Mouse (Mus musculus) gastrocnemius, adult 2 months (tissue): ENCODE results near the gene Plau. TPM values are rescaled to one million over a fixed set of nuclear protein-coding genes. Genes with fewer than 3 reads are reported as not detected.

Source experiments
- DNase-seq: peaks from one replicate; pipeline ENCODE4 v3.0.0; 2022
- H3K27ac ChIP-seq: fragments of 200-600 bp; 2 replicates; pipeline ENCODE4 v1.8.1; 2022; ENCODE audit warnings: mild to moderate bottlenecking
- H3K4me3 ChIP-seq: fragments of 200-600 bp; 2 replicates; pipeline ENCODE4 v1.8.1; 2022; ENCODE audit warnings: mild to moderate bottlenecking, moderate library complexity
- CTCF ChIP-seq: fragments of 200-600 bp; IDR thresholded peaks from 2 replicates; pipeline ENCODE4 v1.8.1; 2022; ENCODE audit warnings: antibody characterized with exemption, mild to moderate bottlenecking, moderate library complexity
- intact Hi-C: fragments of 180-260 bp; cut with DNase I; formaldehyde crosslinking; loops from one replicate; pipeline ENCODE4 v1.15.1; 2025
- total RNA-seq, 2 experiments: library from RNA; stranded (reverse); gene quantifications; 2 replicates each; pipeline ENCODE4 v1.2.3; 2021

The Plau gene
- total RNA-seq, 2 experiments from 2014 or later = 17.2 to 28.5 TPM

DNA sequence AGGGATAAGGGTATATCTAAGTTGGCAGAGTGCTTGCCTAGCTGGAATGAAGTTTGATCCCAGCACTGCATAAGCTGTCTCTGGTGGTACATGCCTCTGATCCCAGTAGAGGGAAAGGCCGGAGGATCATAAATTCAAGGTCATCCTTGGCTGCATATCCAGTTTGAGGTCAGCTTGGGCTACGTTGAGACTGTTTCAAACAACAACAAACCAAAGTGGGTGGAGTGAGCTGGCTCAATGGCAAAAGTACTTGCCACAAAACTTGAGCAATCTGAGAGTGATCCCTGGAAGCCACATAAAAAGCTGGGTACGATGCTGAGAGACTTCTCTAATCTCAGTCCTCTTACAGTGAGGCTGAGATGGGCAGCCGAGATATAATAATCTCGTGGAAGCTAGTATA, 25.1 kb downstream of the Plau start:
- DNase-seq = peak; percentile 70
- TF ChIP-seq CTCF = no peak
- intact Hi-C loops = no loop called here
- H3K27ac ChIP-seq = peak overlapping the region; percentile 52
- no peak overlapping the region for H3K4me3 ChIP-seq

DNA sequence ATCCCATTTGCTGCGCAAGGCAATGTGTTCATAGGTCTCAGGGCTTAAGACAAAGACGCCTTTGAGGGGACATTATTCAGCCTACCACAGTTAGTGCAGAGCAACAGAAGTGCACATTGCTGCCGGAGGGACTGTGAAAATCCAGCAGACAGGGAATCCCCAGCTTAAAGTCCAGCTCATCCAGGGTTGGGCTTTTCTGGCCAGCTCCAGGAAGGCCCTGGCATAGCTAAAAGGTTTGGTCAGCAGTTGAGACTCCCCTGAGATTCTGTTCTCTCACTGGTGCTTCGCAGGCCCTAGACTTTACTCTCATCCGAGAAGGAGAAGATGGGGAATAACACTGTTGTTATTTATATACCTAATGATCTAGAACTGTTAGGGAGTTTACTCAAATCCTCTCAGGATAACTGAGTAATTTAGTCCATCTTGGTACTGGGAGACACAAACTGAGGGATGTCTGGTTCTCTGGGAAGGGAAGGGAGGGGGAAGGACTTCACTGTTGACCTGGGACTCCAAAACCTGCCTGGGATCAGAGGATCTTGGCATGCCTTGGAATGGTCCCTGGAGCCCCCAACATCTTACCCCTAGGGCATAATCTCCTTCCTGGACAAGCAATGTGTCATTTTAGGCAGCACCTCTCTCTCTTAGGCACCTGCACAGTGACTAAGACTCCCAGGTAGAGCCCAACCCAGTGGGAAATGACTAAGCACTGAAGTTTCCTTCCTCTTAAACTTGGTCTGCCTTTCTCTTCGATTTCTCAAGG, 27.0 kb downstream of the Plau start:
- peak; percentile 49 for DNase-seq
- Histone ChIP-seq H3K27ac (peak overlapping the region; percentile 60), H3K4me3 (no peak overlapping the region)
- TF ChIP-seq CTCF = no peak
- intact Hi-C loops = no loop called here

DNA sequence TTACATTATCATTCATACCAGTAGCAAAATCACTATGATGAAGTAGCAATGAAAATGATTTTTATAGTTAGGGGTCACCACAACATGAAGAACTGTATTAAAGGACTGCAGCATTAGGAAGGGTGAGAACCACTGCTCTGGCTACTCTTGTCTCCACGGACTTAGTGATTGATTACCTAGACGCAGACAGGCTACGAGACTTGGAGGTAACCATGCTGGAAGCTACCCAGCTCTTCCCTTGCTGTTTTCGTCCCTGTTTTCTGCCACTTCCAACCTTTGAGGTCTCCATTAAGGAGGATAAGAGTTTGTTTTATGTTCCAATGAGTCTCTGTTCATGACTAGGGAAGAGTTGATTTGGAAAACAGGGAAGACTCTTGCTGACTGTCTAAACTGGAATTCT, 27.7 kb downstream of the Plau start:
- intact Hi-C loops = no loop called here
- TF ChIP-seq CTCF = no peak
- H3K4me3 ChIP-seq = no peak overlapping the region
- no peak for DNase-seq
- H3K27ac ChIP-seq = no peak overlapping the region

DNA sequence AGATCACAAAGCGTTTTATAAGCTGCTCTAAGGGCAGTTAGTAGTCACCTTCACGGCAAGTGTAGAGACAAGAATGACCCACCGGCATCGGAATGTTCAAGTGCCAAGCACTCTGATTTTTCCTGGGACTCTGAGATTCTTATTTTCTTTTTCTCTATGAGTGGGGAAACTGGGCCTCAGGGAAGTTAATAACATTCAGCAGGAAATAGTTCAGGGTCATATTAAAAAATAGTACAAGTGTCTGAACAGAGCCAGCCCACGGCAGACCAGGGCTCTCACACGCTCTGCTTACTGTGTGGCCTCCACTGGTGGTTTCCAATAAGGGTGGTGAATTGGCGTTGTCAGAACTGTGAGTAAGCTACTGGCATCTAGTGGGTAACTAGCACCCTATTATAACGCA, 29.1 kb downstream of the Plau start:
- DNase-seq = no peak
- intact Hi-C loops = no loop called here
- no peak overlapping the region for H3K4me3 ChIP-seq
- peak overlapping the region; percentile 46 for H3K27ac ChIP-seq
- TF ChIP-seq CTCF = no peak

DNA sequence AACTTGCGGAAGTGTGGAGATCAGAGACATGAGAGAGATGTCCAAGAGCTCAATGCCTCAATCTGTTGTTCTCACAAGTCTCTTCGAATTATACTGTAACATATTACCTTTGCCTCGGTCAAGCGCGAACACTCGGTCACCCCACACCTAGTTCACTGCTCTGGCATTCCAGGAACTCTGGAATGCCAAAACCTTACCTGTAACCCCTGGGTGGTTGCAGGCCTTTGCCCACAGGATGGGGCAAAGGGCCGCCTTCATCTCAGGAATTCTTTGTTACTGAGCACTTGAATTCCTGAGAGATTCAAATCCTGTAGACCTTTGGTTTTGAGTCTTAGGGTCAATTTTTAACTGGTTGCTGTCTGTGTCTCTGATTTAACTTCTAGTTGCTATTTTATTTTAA, 29.9 kb downstream of the Plau start:
- intact Hi-C loops = no loop called here
- no peak for TF ChIP-seq CTCF
- no peak for DNase-seq
- no peak overlapping the region for H3K27ac ChIP-seq
- no peak overlapping the region for H3K4me3 ChIP-seq

DNA sequence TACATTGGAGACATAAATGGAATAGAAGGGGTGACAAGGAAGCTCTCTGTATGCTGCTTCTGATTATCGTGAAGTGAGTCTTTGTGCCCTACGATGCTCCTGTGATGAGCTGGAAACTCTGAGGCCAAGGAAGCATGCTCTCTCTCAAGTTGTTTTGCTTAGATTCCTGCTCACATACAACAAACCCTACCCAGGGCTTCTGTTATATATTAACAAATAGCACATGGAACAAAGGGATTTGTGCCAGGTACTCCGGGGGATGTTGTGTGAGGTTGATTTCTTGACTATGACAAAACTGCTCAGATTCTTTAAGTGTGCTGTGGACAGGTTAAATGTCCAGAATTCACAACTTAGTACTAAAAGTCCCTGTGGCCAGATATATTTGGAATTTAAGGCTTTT, 33.6 kb downstream of the Plau start:
- Histone ChIP-seq H3K4me3 (no peak overlapping the region), H3K27ac (peak overlapping the region; percentile 83; the same call in 1 of the 2 replicates)
- intact Hi-C loops = loop anchor here (2.0 to 10.0 kb wide), 3 partner anchors 33 to 125 kb away; partner anchors contain the start of gene Plau
- TF ChIP-seq CTCF = no peak
- DNase-seq = no peak

DNA sequence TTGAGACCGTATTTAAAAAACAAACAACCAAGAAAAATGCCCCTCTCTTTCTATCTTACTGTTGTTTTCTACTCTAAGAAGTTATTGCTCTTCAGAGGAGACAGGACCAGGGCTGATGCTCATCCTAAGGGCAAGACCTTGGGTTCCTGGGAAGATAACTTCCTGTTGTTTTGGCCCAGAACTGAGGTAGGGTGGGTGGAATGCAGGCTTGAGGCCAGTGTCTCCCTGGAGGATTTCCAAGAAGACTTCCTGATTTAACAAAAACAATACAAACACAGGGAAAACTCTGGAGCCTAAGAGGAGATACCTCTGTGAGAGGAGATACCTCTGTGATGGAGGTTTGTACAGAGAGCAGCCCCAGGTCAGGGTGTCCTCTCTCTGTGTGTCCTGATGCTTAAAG, 35.0 kb downstream of the Plau start:
- H3K27ac ChIP-seq = peak overlapping the region; percentile 83

DNA sequence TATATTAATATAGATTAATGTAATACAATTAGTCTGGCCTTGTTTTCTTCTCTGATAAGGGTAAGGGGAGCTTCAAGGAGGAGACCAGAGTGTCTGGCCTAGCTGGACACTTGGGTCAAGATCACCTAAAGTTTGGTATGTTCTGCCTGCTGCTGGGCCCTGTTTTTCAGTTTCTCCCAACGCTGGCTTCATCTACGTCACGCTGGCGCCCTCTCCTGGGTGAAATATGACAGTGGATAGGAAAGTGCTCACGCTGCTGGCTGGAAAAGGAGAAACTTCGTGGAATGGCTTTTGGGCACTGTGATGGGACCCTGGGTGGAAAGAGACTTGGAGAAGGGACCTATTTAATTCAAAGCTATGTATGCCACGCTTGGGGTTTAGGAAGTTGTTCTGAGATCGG, 36.8 kb downstream of the Plau start:
- peak overlapping the region; percentile 26 for H3K4me3 ChIP-seq

More for the DNA sequence above, 35.0 kb downstream of the Plau start:
- intact Hi-C loops = loop anchor here (2.0 to 10.0 kb wide), 3 partner anchors 35 to 127 kb away; partner anchors contain the start of gene Plau
- H3K4me3 ChIP-seq = no peak overlapping the region
- peak; percentile 66 for DNase-seq
- TF ChIP-seq CTCF = no peak

DNA sequence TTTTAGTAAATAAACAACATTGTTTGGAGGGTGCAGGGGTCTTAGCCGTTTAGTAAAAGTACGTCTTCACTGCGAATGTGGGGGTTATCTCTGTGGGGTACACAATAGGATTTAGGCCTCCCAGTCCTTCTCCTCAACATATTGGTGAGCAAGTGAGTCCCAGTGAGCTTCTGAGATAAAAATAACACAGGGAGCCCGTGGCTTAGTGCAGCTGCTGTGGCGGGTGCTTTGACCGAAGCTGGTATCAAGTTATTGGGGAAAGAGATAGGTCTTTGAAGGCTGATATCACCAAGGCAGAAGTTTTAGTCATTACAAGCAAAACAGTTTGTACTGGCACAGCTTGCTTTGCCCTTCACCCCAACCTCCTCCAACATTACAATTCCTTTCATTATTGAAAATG, 37.5 kb downstream of the Plau start:
- peak overlapping the region; percentile 26 for H3K4me3 ChIP-seq
- intact Hi-C loops = loop anchor here (1.0 to 10.0 kb wide), 4 partner anchors 71 to 129 kb away; no protein-coding TSS in a partner anchor
- DNase-seq = peak; percentile 53
- H3K27ac ChIP-seq = peak overlapping the region; percentile 88
- no peak for TF ChIP-seq CTCF

More for the DNA sequence above, 36.8 kb downstream of the Plau start:
- peak; percentile 99 for TF ChIP-seq CTCF
- H3K27ac ChIP-seq = peak overlapping the region; percentile 88
- intact Hi-C loops = loop anchor here (1.0 to 10.0 kb wide), 4 partner anchors 70 to 129 kb away; no protein-coding TSS in a partner anchor
- DNase-seq = peak; percentile 91

DNA sequence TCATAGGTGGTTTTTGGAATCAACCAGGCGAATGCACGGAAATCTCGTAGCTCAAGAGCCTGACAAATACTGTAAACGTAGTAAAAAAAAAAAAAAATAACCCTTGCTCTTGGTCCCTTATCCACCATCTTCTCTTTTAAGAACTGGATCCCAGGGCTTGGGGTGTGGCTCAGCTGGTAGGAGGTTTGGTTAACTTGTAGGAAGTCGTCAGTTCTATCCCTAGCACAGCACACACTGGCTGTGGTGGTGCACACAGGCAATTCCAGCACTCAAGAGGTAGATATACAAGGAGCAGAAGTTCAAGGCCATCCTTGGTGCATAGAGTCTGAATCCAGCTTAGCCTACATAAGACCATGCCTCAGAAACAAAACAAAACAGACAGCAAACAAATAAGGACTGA, 48.2 kb downstream of the Plau start:
- intact Hi-C loops = no loop called here

DNA sequence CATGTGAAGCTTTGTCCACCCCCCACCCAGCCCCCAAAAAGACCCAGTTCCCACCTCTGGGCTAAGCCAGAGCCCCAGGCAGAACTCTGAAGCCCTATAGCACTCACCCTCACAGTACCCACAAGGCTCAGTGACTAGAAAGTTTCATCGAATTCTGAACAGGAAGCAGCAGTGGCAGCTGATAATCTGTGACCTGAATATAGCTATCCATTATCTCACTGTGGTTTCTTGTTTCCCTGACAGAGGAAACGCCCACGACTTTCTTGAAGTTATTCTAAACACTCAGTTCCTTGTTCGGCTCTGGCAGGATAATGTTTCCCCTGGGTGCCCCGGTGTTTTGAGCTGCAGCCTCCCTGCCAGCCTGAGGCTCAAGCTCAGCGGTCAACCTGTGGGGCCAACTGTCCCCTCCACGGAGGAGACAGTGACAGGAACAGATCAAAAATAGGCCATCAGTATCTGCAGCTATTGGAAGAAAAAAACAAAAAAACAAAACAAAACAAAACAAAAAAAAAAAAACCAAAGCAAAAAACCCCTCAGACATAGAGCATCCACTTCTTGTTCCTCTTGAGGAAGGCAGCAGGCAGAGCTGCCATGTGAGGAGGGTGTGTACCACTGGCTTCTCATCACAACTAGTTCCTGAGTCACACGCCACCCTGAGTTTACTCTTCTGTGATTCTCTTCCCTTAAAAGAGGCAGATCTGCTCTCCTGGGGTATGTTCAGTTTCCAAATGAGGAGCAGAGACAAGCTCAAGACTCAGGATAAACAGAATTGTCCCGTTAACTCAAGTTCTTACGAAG, 48.8 kb downstream of the Plau start:
- no peak for TF ChIP-seq CTCF

More for the DNA sequence above, 48.2 kb downstream of the Plau start:
- no peak for TF ChIP-seq CTCF
- Histone ChIP-seq H3K4me3 (no peak overlapping the region), H3K27ac (peak overlapping the region; percentile 72)
- DNase-seq = no peak

DNA sequence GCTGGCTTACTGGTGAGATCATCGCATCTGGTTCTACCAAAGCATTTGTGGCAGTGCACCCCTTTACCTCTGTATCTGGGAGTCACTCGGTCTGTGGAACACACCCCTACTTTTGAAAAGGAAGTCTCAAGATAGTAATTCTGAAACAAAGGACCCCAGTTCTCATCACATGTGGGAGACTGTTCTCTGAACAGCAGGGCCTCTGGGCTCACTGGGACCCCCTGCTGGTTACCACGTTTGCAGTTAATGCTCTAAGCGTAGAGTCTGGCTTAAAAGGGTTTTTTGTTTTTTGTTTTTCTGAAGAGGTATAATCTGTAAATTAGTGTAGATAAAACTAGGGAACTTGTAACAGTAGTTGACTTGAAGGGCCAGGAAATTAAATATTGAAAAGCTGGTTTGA, 49.8 kb downstream of the Plau start:
- intact Hi-C loops = no loop called here
- Histone ChIP-seq H3K4me3 (no peak overlapping the region), H3K27ac (peak overlapping the region; percentile 72)
- DNase-seq = peak; percentile 61
- peak; percentile 72 for TF ChIP-seq CTCF

More for the DNA sequence above, 48.8 kb downstream of the Plau start:
- H3K27ac ChIP-seq = peak overlapping the region; percentile 72
- no peak for DNase-seq
- H3K4me3 ChIP-seq = no peak overlapping the region
- intact Hi-C loops = no loop called here

DNA sequence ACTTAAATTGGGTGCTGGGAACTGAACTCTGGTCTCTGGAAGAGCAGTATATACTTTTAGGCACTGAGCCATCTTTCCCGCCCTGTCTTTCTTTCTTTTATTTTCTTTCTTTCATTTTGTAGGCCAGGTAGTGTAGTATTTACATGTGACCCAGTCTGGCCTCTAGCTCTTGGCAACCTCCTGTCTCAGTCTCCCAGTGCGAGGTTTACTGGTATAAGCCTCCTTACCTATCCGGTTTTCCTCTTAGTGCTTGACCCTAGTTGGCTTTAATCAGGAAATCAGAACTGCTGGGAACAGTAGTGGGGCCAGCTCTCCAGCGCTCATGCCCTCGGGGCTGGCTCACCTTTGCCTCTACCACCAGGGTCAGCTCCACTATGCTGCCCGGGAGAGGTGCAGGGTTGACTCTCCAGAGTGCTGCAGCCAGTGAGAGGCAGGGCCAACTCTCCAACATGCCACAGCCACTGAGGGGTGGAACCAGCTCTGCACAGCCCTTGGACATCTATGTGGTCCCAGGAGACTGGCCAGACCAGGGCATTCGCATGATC, 51.2 kb downstream of the Plau start:
- intact Hi-C loops = no loop called here
- no peak overlapping the region for H3K4me3 ChIP-seq
- no peak for TF ChIP-seq CTCF
- H3K27ac ChIP-seq = no peak overlapping the region
- DNase-seq = no peak
